Mouse (Mus musculus) heart, postnatal 0 days (tissue): Measurements from ENCODE around the gene Dnm3. TPM values are rescaled to one million over a fixed set of nuclear protein-coding genes. Genes with fewer than 3 reads are reported as not detected.

ENCODE experiments used
- ATAC-seq: fragments of 200-750 bp; cut with Nextera tagmentation; 2 replicates; pipeline ENCODE4 v1.8.0; 2017; ENCODE audit warnings: low read depth, moderate number of reproducible peaks, moderate library complexity; ENCODE audit not compliant: insufficient read depth
- DNase-seq: peaks from one replicate; pipeline ENCODE4 v3.0.0-alpha.2; 2016; ENCODE audit warnings: low spot score
- H3K27ac ChIP-seq: fragments of 300-500 bp; sonication (generic); 2 replicates; pipeline ENCODE4 v1.5.1; 2014; ENCODE audit warnings: low read depth, mild to moderate bottlenecking
- H3K27me3 ChIP-seq: fragments of 300-500 bp; sonication (generic); 2 replicates; pipeline ENCODE4 v1.6.1; 2014; ENCODE audit warnings: low read length, mixed read lengths; ENCODE audit not compliant: control insufficient read depth, insufficient read depth
- H3K36me3 ChIP-seq: fragments of 300-500 bp; sonication (generic); replicated peaks from 2 replicates; pipeline ENCODE4 v1.6.1; 2014; ENCODE audit warnings: low read length, mixed read lengths; ENCODE audit not compliant: control insufficient read depth, insufficient read depth
- H3K4me1 ChIP-seq: fragments of 300-500 bp; sonication (generic); 2 replicates; pipeline ENCODE4 v1.6.1; 2014; ENCODE audit warnings: antibody characterized with exemption; ENCODE audit not compliant: control insufficient read depth, insufficient read depth
- H3K4me2 ChIP-seq: fragments of 300-500 bp; sonication (generic); 2 replicates; pipeline ENCODE4 v1.6.1; 2014; ENCODE audit warnings: low read depth, mild to moderate bottlenecking, low read length, moderate library complexity
- H3K4me3 ChIP-seq: fragments of 300-500 bp; sonication (generic); 2 replicates; pipeline ENCODE4 v1.5.1; 2014; ENCODE audit warnings: low read depth, low read length
- H3K9ac ChIP-seq: fragments of 300-500 bp; sonication (generic); replicated peaks from 2 replicates; pipeline ENCODE4 v1.6.1; 2014; ENCODE audit warnings: low read depth, low read length, mixed read lengths
- H3K9me3 ChIP-seq: fragments of 300-500 bp; sonication (generic); replicated peaks from 2 replicates; pipeline ENCODE4 v1.6.1; 2016; ENCODE audit warnings: low read length; ENCODE audit not compliant: control insufficient read depth
- CTCF ChIP-seq: IDR thresholded peaks from 2 replicates; pipeline ENCODE4 v1.5.1; 2016; ENCODE audit warnings: antibody characterized with exemption, control low read depth, low read depth
- EP300 ChIP-seq: IDR thresholded peaks from 2 replicates; pipeline ENCODE4 v1.6.1; 2016; ENCODE audit warnings: antibody characterized with exemption, low read depth
- WGBS: fragments of 180-500 bp; shearing (Covaris S2); extraction: QIAGEN DNeasy Blood & Tissue Kit; methylation state at CpG from one replicate; pipeline ENCODE4 v1.1.7; 2014; 5-methylcytosine and 5-hydroxymethylcytosine counted together
- polyA plus RNA-seq: library from polyadenylated mRNA; unstranded; fragments of >200 nt; fragmentation: Nextera tagmentation; extraction: Ambion mirVana; gene quantifications from 2 replicates; pipeline ENCODE4 v1.2.1, GENCODE M21; 2015
- total RNA-seq: library from RNA; depleted of rRNA; stranded (reverse); fragments of >200 nt; gene quantifications from 2 replicates; pipeline ENCODE4 v1.2.3, GENCODE M21; 2014; ENCODE audit warnings: low replicate concordance

The Dnm3 gene
- total and polyA plus RNA-seq, 2 experiments from 2014 or later = 1.9 to 2.4 TPM

GRCm38 (mm10) chr1:162425930-162426478, 51.8 kb downstream of the Dnm3 start:
- Histone ChIP-seq H3K4me3 (no peak overlapping the region), H3K4me2 (no peak overlapping the region), H3K27me3 (no peaks in the 10 kb centered on the region), H3K4me1 (no peaks in the 10 kb centered on the region), H3K9ac (no peak overlapping the region), H3K9me3 (no peaks in the 10 kb centered on the region), H3K36me3 (no peaks in the 10 kb centered on the region), H3K27ac (no peak overlapping the region)
- ATAC-seq = no peak
- TF ChIP-seq CTCF (no peak), EP300 (no peak)
- 68% methylated on average over 15 of the region's 15 CpGs for WGBS
- no peak for DNase-seq

- no peak overlapping the region for H3K27ac ChIP-seq
- no peaks in the 10 kb centered on the region for H3K4me1 ChIP-seq
- H3K36me3 ChIP-seq = no peaks in the 10 kb centered on the region
- no peak for DNase-seq
- H3K9ac ChIP-seq = no peak overlapping the region
- WGBS = 73% methylated on average over 6 of the region's 6 CpGs
- H3K27me3 ChIP-seq = no peaks in the 10 kb centered on the region
- no peak for ATAC-seq
- H3K4me3 ChIP-seq = no peak overlapping the region
- no peak overlapping the region for H3K4me2 ChIP-seq
- TF ChIP-seq CTCF = no peak
- TF ChIP-seq EP300 = no peak
- no peaks in the 10 kb centered on the region for H3K9me3 ChIP-seq
Measured at GRCm38 (mm10) chr1:162422826-162423225, 55.0 kb downstream of the Dnm3 start.

- no peak for TF ChIP-seq EP300
- TF ChIP-seq CTCF = no peak
- no peak overlapping the region for H3K27ac ChIP-seq
- no peak overlapping the region for H3K9ac ChIP-seq
- WGBS = 9% methylated on average over 1 of the region's 1 CpGs
- no peaks in the 10 kb centered on the region for H3K4me1 ChIP-seq
- no peak overlapping the region for H3K4me3 ChIP-seq
- H3K9me3 ChIP-seq = no peaks in the 10 kb centered on the region
- ATAC-seq (no peak), DNase-seq (no peak)
- no peaks in the 10 kb centered on the region for H3K36me3 ChIP-seq
- no peaks in the 10 kb centered on the region for H3K27me3 ChIP-seq
- no peak overlapping the region for H3K4me2 ChIP-seq
Measured at GRCm38 (mm10) chr1:162413791-162414190, 64.0 kb downstream of the Dnm3 start.

- DNase-seq (no peak), ATAC-seq (no peak)
- no peak overlapping the region for H3K4me2 ChIP-seq
- H3K4me1 ChIP-seq = no peaks in the 10 kb centered on the region
- WGBS = 78% methylated on average over 7 of the region's 7 CpGs
- H3K27me3 ChIP-seq = no peaks in the 10 kb centered on the region
- TF ChIP-seq CTCF = no peak
- no peak for TF ChIP-seq EP300
- no peak overlapping the region for H3K4me3 ChIP-seq
- H3K9ac ChIP-seq = no peak overlapping the region
- H3K27ac ChIP-seq = no peak overlapping the region
- no peaks in the 10 kb centered on the region for H3K9me3 ChIP-seq
- H3K36me3 ChIP-seq = no peaks in the 10 kb centered on the region
Measured at GRCm38 (mm10) chr1:162412787-162413429, 64.9 kb downstream of the Dnm3 start.

GRCm38 (mm10) chr1:162410207-162410965, 67.4 kb downstream of the Dnm3 start:
- 75% methylated on average over 14 of the region's 14 CpGs for WGBS
- Histone ChIP-seq H3K4me2 (no peak overlapping the region), H3K27ac (no peak overlapping the region), H3K4me3 (no peak overlapping the region), H3K4me1 (no peaks in the 10 kb centered on the region), H3K27me3 (no peaks in the 10 kb centered on the region), H3K9me3 (no peaks in the 10 kb centered on the region), H3K36me3 (no peaks in the 10 kb centered on the region), H3K9ac (no peak overlapping the region)
- ATAC-seq (no peak), DNase-seq (no peak)
- TF ChIP-seq EP300 (no peak), CTCF (no peak)
